Mouse (Mus musculus) T-cell, adult 66 days (primary cell): ENCODE measurements around the gene Arhgap4. TPM values are rescaled to one million over a fixed set of nuclear protein-coding genes. Genes with fewer than 3 reads are reported as not detected.

Experiments used
- total RNA-seq, 2 experiments: library from RNA; stranded (reverse); gene quantifications; 3 replicates in 1 of 2; 4 replicates in 1 of 2; pipeline ENCODE4 v1.2.4; 2023

Gene Arhgap4
- total RNA-seq = 100 to 1,000 TPM; 287 to 307 TPM

GRCm38 (mm10) chrX:73921823-73922549 is at the start of gene Arhgap4, which contains the start of gene Naa10:
Arhgap4 (minus strand) TSS chrX:73921870.
Naa10 (minus strand) TSS chrX:73921944.

GRCm38 (mm10) chrX:73966248-73967176 is 44.8 kb upstream of the Arhgap4 start, which contains the start of gene Hcfc1:
Hcfc1 (minus strand) TSS chrX:73966357.

GRCm38 (mm10) chrX:73930402-73931062 is 8.9 kb upstream of the Arhgap4 start, which contains the start of gene Renbp:
Renbp (minus strand) TSS chrX:73930850.

GRCm38 (mm10) chrX:73895719-73896118 is 26.0 kb downstream of the Arhgap4 start, which contains the start of gene L1cam:
L1cam (minus strand) TSS chrX:73896105.

GRCm38 (mm10) chrX:73891551-73892152 is 30.0 kb downstream of the Arhgap4 start, which contains the start of gene Avpr2:
Avpr2 (plus strand) TSS chrX:73892102.

Other genes starting within 250 kb of the Arhgap4 start
- 1 to 10 TPM; 1.5 to 3.8 TPM for gene Slc6a8, start 248.7 kb downstream of the Arhgap4 start, total RNA-seq
- 100 to 1,000 TPM; 107 to 109 TPM for gene Bcap31, start 205.7 kb downstream of the Arhgap4 start, total RNA-seq
- gene Abcd1, start 205.3 kb downstream of the Arhgap4 start, total RNA-seq = 10 to 100 TPM; 29.4 to 33.9 TPM
- not detected for gene Plxnb3, start 164.8 kb downstream of the Arhgap4 start, total RNA-seq
- gene Srpk3, start 147.5 kb downstream of the Arhgap4 start, total RNA-seq = under 1 TPM in 1 of 2 experiments, not detected in 1; 0.64 TPM
- gene Idh3g, start 135.0 kb downstream of the Arhgap4 start, total RNA-seq = 100 to 1,000 TPM; 125 to 131 TPM
- 100 to 1,000 TPM; 104 to 147 TPM for gene Ssr4, start 134.8 kb downstream of the Arhgap4 start, total RNA-seq
- 1 to 10 TPM; 1.4 to 3.3 TPM for gene Pdzd4, start 96.9 kb downstream of the Arhgap4 start, total RNA-seq
- gene Avpr2, start 29.8 kb downstream of the Arhgap4 start, total RNA-seq = not detected
- 10 to 100 TPM; 39.9 to 56.0 TPM for gene L1cam, start 25.8 kb downstream of the Arhgap4 start, total RNA-seq
- 10 to 100 TPM; 64.6 to 88.6 TPM for gene Naa10, start 74 bp upstream of the Arhgap4 start, total RNA-seq
- 1 to 10 TPM; 2.1 to 6.0 TPM for gene Renbp, start 9.0 kb upstream of the Arhgap4 start, total RNA-seq
- gene Hcfc1, start 44.5 kb upstream of the Arhgap4 start, total RNA-seq = 100 to 1,000 TPM in 1 of 2 experiments, 10 to 100 TPM in 1; 96.1 to 110 TPM
- gene Irak1, start 102.0 kb upstream of the Arhgap4 start, total RNA-seq = 100 to 1,000 TPM; 128 to 146 TPM
- gene Opn1mw, start 205.6 kb upstream of the Arhgap4 start, total RNA-seq = not detected
- gene Mecp2, start 213.5 kb upstream of the Arhgap4 start, total RNA-seq = 10 to 100 TPM; 52.2 to 53.0 TPM
- gene Tex28, start 246.0 kb upstream of the Arhgap4 start, total RNA-seq = not detected